Mouse (Mus musculus): ENCODE results near the gene Cox15.

The Cox15 gene

GRCm38 (mm10) chr19:43704787-43705497 is 47.9 kb downstream of the Cox15 start:
- no peak for DNase-seq

- peak; percentile 57 for DNase-seq
Measured at GRCm38 (mm10) chr19:43704211-43704610, 48.6 kb downstream of the Cox15 start.

GRCm38 (mm10) chr19:43699763-43700155 is 53.0 kb downstream of the Cox15 start:
- DNase-seq: no peak

- DNase-seq: no peak
Measured at GRCm38 (mm10) chr19:43699021-43699762, 53.6 kb downstream of the Cox15 start.

- DNase-seq: no peak
Measured at GRCm38 (mm10) chr19:43697666-43698370, 55.0 kb downstream of the Cox15 start.

- no peak for DNase-seq
Measured at GRCm38 (mm10) chr19:43695514-43695964, 57.3 kb downstream of the Cox15 start.

- DNase-seq: no peak
Measured at GRCm38 (mm10) chr19:43692815-43693214, 60.0 kb downstream of the Cox15 start.

- peak; percentile 98 for DNase-seq
Measured at GRCm38 (mm10) chr19:43689419-43690246, 63.2 kb downstream of the Cox15 start, which contains the start of gene Entpd7. TSS of gene Entpd7 (plus strand) at chr19:43689672.
